7 mouse cellular contexts compared by ENCODE assay signal in genomic region chr1:135259128-135259436, GRCm38 (mm10). TPM values are rescaled to one million over a fixed set of nuclear protein-coding genes. Genes with fewer than 3 reads are reported as not detected.
DNase-seq lines count a peak whose midpoint lies in the region; ATAC-seq and TF ChIP-seq lines count a peak whose summit lies in the region.

No protein-coding gene starts in this region.

- intact Hi-C loops in gastrocnemius, postnatal 14 days (cut with DNase I; ENCODE audit: low total_unique reads), result loop anchor here (5.0 kb wide), 1 partner anchor 87 kb away; no protein-coding TSS in a partner anchor
- intact Hi-C loops in left cerebral cortex, postnatal 14 days (cut with DNase I), result loop anchor here (1.0 to 5.0 kb wide), 2 partner anchors 87 to 108 kb away; no protein-coding TSS in a partner anchor

- H3K4me1 ChIP-seq in small intestine, adult 2 months (ENCODE audit: control insufficient read depth, insufficient read depth, insufficient read length, low read length), result no peaks in the 10 kb centered on the region

- no peak for TF ChIP-seq POLR2A in small intestine, adult 2 months (IDR thresholded peaks at IDR 0.05; ENCODE audit: low read depth, low read length)

- WGBS in small intestine, adult 2 months, result under 1% methylated on average over 10 of the region's 10 CpGs

- TF ChIP-seq CTCF in small intestine, adult 2 months (IDR thresholded peaks at IDR 0.05; ENCODE audit: extremely low read depth, insufficient read length, insufficient replicate concordance, low read depth, low read length), result peak; percentile 68; the same call in 1 of the 2 replicates

- H3K27me3 ChIP-seq in small intestine, adult 2 months (ENCODE audit: control insufficient read depth, insufficient read depth, low read length), result no peaks in the 10 kb centered on the region

- ATAC-seq in inflammation-experienced regulatory T-cells, adult 6 months, result peak; percentile 90

- peak overlapping the region; percentile 97 for H3K27ac ChIP-seq in small intestine, adult 2 months (ENCODE audit: insufficient read depth, low read depth, low read length)

- DNase-seq in adrenal gland, adult 2 months, result peak; percentile 79
- peak; percentile 96 for DNase-seq in embryo, embryonic 10 days (ENCODE audit: low spot score)
- DNase-seq in gastrocnemius, postnatal 14 days, result peak; percentile 75
- DNase-seq in left cerebral cortex, postnatal 14 days (ENCODE audit: low spot score in 2 of 2), result peak; percentile 71 to 82
- peak; percentile 88 for DNase-seq in mesoderm, embryonic 11.5 days (ENCODE audit: low read depth, low spot score)

- H3K4me3 ChIP-seq in small intestine, adult 2 months (ENCODE audit: low read depth, low read length), result peak overlapping the region; percentile 56

- peaks cover 55% of the 10 kb centered on the region for H3K36me3 ChIP-seq in small intestine, adult 2 months (ENCODE audit: control insufficient read depth, insufficient read depth, low read length)

RNA-seq across cellular contexts. Expression of gene Elf3, which starts 0.7 kb away (rescaled TPM):
- under 1 TPM in 1 of 2 experiments, not detected in 1; 0.38 TPM for total RNA-seq in adrenal gland, adult 2 months (2021)
- 0.10 and 0.46 TPM in 2 replicates for polyA plus RNA-seq in adrenal gland, adult 2 months (2012; rRNA removed)
- total RNA-seq in gastrocnemius, postnatal 14 days (2021), result under 1 TPM in 1 of 2 experiments, not detected in 1; 0.27 TPM
- not detected for polyA plus RNA-seq in inflammation-experienced regulatory T-cells, adult 6 months (2017; shearing (Covaris generic))
- not detected for total RNA-seq in left cerebral cortex, postnatal 14 days (2021)
- 110 and 185 TPM in 2 replicates for polyA plus RNA-seq in small intestine, adult 2 months (2012; rRNA removed)

RNA-seq across cellular contexts. Expression of gene Rnpep, which starts 24.8 kb away (rescaled TPM):
- 10 to 100 TPM; 50.5 to 60.8 TPM for total RNA-seq in adrenal gland, adult 2 months (2021)
- polyA plus RNA-seq in adrenal gland, adult 2 months (2012; rRNA removed), result 41.1 and 41.6 TPM in 2 replicates
- 10 to 100 TPM; 10.4 TPM for total RNA-seq in gastrocnemius, postnatal 14 days (2021)
- polyA plus RNA-seq in inflammation-experienced regulatory T-cells, adult 6 months (2017; shearing (Covaris generic)), result 10 to 100 TPM; 38.8 to 58.9 (median 50.7) TPM
- total RNA-seq in left cerebral cortex, postnatal 14 days (2021), result 10 to 100 TPM; 53.2 to 54.1 TPM
- 66.3 and 103 TPM in 2 replicates for polyA plus RNA-seq in small intestine, adult 2 months (2012; rRNA removed)

RNA-seq across cellular contexts. Expression of gene Timm17a, which starts 54.5 kb away (rescaled TPM):
- total RNA-seq in adrenal gland, adult 2 months (2021), result 100 to 1,000 TPM; 174 to 237 TPM
- 40.7 and 54.2 TPM in 2 replicates for polyA plus RNA-seq in adrenal gland, adult 2 months (2012; rRNA removed)
- 100 to 1,000 TPM; 220 to 243 TPM for total RNA-seq in gastrocnemius, postnatal 14 days (2021)
- polyA plus RNA-seq in inflammation-experienced regulatory T-cells, adult 6 months (2017; shearing (Covaris generic)), result 100 to 1,000 TPM; 198 to 209 (median 201) TPM
- total RNA-seq in left cerebral cortex, postnatal 14 days (2021), result 100 to 1,000 TPM; 187 to 189 TPM
- 22.5 and 24.1 TPM in 2 replicates for polyA plus RNA-seq in small intestine, adult 2 months (2012; rRNA removed)

Comparison
In these comparisons a context has a peak if more than half of its experiments do, and no peak if none do; other contexts are left out.
1. Peak in every context shown above with its lines: DNase-seq, ATAC-seq, H3K4me3 ChIP-seq and H3K27ac ChIP-seq.
2. RNA of gene Rnpep, which starts 24.8 kb away (total RNA-seq): 50.5 to 60.8 TPM in adrenal gland, adult 2 months and 53.2 to 54.1 TPM in left cerebral cortex, postnatal 14 days; 10.4 TPM in gastrocnemius, postnatal 14 days; every median in the first group is over 4 times any median in the second.